Mouse (Mus musculus) liver, embryonic 18 days (tissue): ENCODE results near the gene Rrnad1. TPM values are rescaled to one million over a fixed set of nuclear protein-coding genes. Genes with fewer than 3 reads are reported as not detected.

ENCODE experiments used
- polyA plus RNA-seq: library from polyadenylated mRNA; depleted of rRNA; stranded (reverse); fragments of >200 nt; gene quantifications from 2 replicates; pipeline ENCODE4 v1.2.3, GENCODE M21; 2012; rRNA removed

Gene Rrnad1
- 10.0 and 11.3 TPM in 2 replicates for polyA plus RNA-seq

DNA sequence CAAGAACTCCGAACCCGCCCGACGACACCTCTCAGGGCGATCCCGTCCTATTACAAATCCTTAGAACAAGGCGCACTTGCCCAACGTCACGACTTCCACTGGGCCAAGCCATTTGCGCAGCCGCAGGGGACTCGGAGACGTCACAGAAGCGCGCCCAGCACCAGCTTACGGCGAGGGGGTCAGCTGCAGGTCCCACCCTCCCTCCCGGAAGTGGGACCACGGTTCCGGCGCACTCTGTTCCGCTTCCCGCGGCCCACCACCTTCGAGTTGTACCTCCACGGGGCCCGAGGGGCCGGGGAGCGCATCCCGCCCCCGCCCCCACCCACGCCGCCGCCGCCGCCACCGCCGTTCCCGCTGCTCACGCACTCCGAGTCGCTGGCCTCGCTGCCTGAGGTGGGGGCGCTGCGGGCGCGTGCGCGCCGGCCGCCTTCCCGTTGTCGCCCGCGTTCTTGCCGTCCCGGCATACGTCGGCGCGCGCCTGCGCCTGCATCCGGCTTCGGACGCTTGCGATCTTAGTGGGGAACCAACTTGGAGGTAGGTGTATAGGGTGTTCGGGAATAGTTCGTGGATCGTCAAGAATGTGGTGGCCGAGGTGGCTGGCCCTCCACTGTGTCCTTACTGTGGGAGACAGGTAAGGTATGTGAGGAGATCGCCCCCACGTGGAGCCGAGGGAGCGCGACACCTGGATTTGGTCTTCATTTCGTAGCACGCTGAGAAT lies at the start of gene Rrnad1, which contains the start of gene Isg20l2:
Rrnad1 (minus strand) TSS at position 640 of the 718 bp plus-strand sequence.
Isg20l2 (plus strand) TSS at position 237 of the 718 bp plus-strand sequence.

DNA sequence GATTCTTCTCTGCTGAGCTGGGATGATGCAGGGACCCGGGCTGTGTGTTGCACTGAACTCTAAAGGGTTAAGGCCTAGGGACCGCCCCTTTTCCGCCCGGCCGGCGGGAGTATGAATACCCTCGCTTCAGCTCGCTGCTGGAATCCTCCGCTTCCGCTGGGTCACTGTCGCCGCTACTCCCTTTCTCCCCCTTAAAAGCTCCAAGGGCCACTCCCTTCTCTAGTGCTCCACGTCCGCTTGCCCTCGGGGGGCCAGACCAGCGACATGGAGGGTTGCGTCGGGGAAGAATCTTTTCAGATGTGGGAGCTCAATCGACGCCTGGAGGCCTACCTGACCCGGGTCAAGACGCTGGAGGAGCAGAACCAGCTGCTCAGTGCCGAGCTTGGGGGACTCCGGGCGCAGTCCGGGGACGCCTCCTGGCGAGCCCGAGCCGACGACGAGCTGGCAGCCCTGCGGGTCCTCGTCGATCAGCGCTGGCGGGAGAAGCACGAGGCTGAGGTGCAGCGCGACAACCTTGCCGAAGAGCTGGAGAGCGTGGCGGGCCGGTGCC lies 40.5 kb upstream of the Rrnad1 start, which contains the start of gene Nes:
Nes (plus strand) TSS at position 140 of the 550 bp plus-strand sequence.

DNA sequence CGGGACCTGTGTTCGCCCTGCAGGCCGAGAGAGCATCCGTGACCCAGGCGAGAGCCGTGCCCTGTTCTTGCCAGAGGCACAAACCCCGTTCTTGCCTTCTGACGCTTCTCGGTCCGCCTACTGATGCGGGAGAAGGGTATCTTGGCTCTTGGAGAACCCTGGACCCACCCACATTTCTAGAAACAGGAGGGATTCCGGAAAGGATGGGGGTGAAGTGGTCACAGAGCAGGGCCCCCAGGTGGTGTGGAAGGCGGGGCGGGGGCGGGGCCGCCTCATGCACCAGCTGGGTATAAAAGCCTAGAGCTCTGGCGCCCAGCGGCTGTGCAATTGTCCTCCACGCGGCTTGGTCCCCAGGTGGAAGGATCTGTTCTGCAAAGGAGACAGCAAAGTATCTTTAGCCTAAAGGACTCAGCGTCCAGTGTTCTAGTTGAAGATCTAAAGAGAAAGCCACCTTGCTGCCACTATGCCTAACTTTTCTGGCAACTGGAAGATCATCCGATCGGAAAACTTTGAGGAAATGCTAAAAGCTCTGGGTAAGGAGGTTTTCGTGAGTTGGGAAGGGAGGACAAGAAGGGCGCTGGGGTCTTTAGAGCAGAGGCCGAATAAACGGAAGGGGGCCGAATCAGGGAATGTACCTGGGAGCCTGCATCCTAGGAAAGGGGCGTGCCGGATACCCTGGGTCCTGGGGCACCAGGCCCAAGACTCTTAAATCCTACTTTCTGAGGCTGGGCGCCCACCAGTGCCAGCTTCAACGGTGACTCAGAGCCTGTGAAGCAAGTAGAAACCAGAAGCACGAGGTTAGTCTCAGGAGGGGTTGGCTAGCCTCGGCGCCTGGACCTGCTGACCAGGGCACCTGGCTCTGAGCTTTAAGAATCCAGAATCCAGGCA lies 18.1 kb upstream of the Rrnad1 start, which contains the start of gene Crabp2:
Crabp2 (plus strand) TSS at position 289 of the 888 bp plus-strand sequence.

DNA sequence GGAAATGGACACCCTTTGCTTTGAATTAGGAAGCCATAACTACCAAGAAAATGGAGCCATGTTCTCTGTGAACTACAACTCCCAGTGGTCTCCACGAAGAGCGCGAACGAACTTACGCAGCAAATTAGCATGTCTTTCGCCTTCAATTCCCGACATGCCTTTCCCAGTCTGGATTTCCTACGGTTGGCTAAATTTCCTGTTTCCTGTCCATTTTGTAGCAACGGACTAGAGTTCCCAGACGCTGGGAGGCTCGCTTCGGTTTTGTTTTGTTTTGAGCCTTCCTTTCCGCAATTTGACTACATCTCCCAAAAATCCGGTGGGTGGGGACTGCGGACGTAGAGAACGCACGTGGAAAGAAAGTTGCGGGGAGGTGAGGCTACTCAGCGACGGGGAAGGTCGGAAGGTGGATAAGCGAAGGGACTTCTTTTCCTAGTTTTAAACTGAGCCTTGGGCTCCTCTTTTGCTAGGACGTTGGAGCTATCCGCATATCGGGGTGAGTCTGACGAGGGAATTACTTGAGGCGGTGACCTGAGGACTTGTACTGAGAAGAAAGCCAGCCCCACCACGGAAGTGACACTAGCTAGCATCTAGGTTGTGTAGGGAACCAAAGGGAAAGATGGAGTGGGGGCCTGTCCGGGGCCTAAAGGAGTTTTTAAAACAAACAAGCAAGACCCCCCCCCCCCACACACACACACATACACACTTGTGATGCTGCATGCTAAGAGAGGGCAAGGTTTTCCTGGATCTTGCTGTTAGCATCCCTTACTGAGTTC lies 11.0 kb downstream of the Rrnad1 start, which contains the start of gene Mrpl24:
Mrpl24 (plus strand) TSS at position 171 of the 773 bp plus-strand sequence.

DNA sequence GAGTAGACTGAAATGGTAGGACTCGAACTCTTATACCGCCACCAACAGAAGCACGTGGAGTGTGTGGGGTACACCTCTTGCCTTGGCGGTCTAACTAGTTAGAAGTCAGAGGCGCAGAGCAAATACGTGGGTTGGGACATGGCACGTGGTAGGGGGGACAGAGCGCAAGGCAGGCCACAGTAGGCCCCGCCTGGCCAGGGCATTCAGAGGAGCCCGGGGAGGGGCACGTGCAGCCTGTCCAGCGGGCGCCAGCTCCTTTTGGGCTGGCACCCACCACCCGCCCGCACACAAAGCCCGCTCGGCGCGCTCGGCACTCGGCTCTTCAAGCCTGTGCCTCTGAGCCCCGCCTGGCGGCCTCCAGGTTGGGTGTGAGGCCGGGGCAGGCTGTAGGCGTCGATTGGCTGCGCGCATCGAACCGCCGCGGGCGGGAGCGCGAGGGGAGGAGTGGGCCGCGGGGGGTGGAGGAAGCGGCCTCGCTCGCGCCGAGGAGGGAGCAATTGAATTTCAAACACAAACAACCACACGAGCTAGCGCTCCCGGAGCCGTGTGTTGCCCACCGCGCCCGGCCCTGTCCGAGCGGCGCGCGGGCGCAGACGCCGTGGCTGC lies 24.5 kb downstream of the Rrnad1 start, which contains the start of gene Hdgf:
Hdgf (plus strand) TSS at position 442 of the 606 bp plus-strand sequence.

GRCm38 (mm10) chr3:87885281-87886003 lies 45.1 kb downstream of the Rrnad1 start, which contains the start of gene Prcc:
Gene Prcc (minus strand): TSS chr3:87885608.

Other genes with a start within 250 kb of the Rrnad1 start
- gene Lrrc71, start 182.1 kb downstream of the Rrnad1 start, polyA plus RNA-seq: 0.10 and 0.13 TPM in 2 replicates
- 0.12 and 0.16 TPM in 2 replicates for gene Ntrk1, start 135.6 kb downstream of the Rrnad1 start, polyA plus RNA-seq
- gene Insrr, start 133.8 kb downstream of the Rrnad1 start, polyA plus RNA-seq: 0.02 and 0.13 TPM in 2 replicates
- 7.4 and 9.0 TPM in 2 replicates for gene Pear1, start 106.4 kb downstream of the Rrnad1 start, polyA plus RNA-seq
- 0.43 and 0.62 TPM in 2 replicates for gene Sh2d2a, start 84.0 kb downstream of the Rrnad1 start, polyA plus RNA-seq
- gene Prcc, start 45.1 kb downstream of the Rrnad1 start, polyA plus RNA-seq: 11.4 and 12.5 TPM in 2 replicates
- 93.9 and 101 TPM in 2 replicates for gene Hdgf, start 24.4 kb downstream of the Rrnad1 start, polyA plus RNA-seq
- 58.4 and 61.1 TPM in 2 replicates for gene Mrpl24, start 11.2 kb downstream of the Rrnad1 start, polyA plus RNA-seq
- 8.6 and 8.7 TPM in 2 replicates for gene Isg20l2, start 403 bp downstream of the Rrnad1 start, polyA plus RNA-seq
- 0.05 TPM in 1 of 2 replicates, not detected in the other for gene Crabp2, start 17.9 kb upstream of the Rrnad1 start, polyA plus RNA-seq
- 1.1 TPM in 2 replicates for gene Nes, start 40.4 kb upstream of the Rrnad1 start, polyA plus RNA-seq
- gene Bcan, start 69.5 kb upstream of the Rrnad1 start, polyA plus RNA-seq: 0.01 TPM in 1 of 2 replicates, not detected in the other
- not detected in 2 replicates for gene Hapln2, start 96.9 kb upstream of the Rrnad1 start, polyA plus RNA-seq
- gene Gpatch4, start 112.4 kb upstream of the Rrnad1 start, polyA plus RNA-seq: 7.2 and 7.3 TPM in 2 replicates
- 38.4 and 41.8 TPM in 2 replicates for gene Naxe, start 127.8 kb upstream of the Rrnad1 start, polyA plus RNA-seq
- gene Ttc24, start 147.6 kb upstream of the Rrnad1 start, polyA plus RNA-seq: not detected in 2 replicates
- 3.4 and 4.3 TPM in 2 replicates for gene Iqgap3, start 151.3 kb upstream of the Rrnad1 start, polyA plus RNA-seq
- gene Mef2d, start 211.7 kb upstream of the Rrnad1 start, polyA plus RNA-seq: 9.0 and 11.5 TPM in 2 replicates